Mouse (Mus musculus): Measurements from ENCODE around the gene Ehd4. TPM values are rescaled to one million over a fixed set of nuclear protein-coding genes. Genes with fewer than 3 reads are reported as not detected.

Ehd4 gene
- polyA plus RNA-seq, 1 experiment: 6.4 TPM

GRCm38 (mm10) chr2:120093671-120094430 lies 60.6 kb downstream of the Ehd4 start:
- DNase-seq (ENCODE audit: low read depth): peak; percentile 51
- TF ChIP-seq CTCF (IDR thresholded peaks at IDR 0.05; ENCODE audit: borderline replicate concordance, extremely low read depth, insufficient read depth, insufficient read length) (peak; percentile 64; the same call in 1 of the 2 replicates), POLR2A (IDR thresholded peaks at IDR 0.05; ENCODE audit: borderline replicate concordance, extremely low read depth, insufficient read depth, insufficient read length, poor library complexity, severe bottlenecking) (no peak)

- TF ChIP-seq CTCF (IDR thresholded peaks at IDR 0.05; ENCODE audit: borderline replicate concordance, extremely low read depth, insufficient read depth, insufficient read length): no peak
- no peak for TF ChIP-seq POLR2A (IDR thresholded peaks at IDR 0.05; ENCODE audit: borderline replicate concordance, extremely low read depth, insufficient read depth, insufficient read length, poor library complexity, severe bottlenecking)
- no peak for DNase-seq (ENCODE audit: low read depth)
Observed at GRCm38 (mm10) chr2:120090979-120091378, 63.4 kb downstream of the Ehd4 start.

- no peak for TF ChIP-seq POLR2A (IDR thresholded peaks at IDR 0.05; ENCODE audit: borderline replicate concordance, extremely low read depth, insufficient read depth, insufficient read length, poor library complexity, severe bottlenecking)
- TF ChIP-seq CTCF (IDR thresholded peaks at IDR 0.05; ENCODE audit: borderline replicate concordance, extremely low read depth, insufficient read depth, insufficient read length): no peak
- no peak for DNase-seq (ENCODE audit: low read depth)
Observed at GRCm38 (mm10) chr2:120087897-120088296, 66.5 kb downstream of the Ehd4 start.

GRCm38 (mm10) chr2:120087391-120087790 lies 67.0 kb downstream of the Ehd4 start:
- no peak for TF ChIP-seq POLR2A (IDR thresholded peaks at IDR 0.05; ENCODE audit: borderline replicate concordance, extremely low read depth, insufficient read depth, insufficient read length, poor library complexity, severe bottlenecking)
- TF ChIP-seq CTCF (IDR thresholded peaks at IDR 0.05; ENCODE audit: borderline replicate concordance, extremely low read depth, insufficient read depth, insufficient read length): no peak

GRCm38 (mm10) chr2:120086038-120086437 lies 68.4 kb downstream of the Ehd4 start:
- TF ChIP-seq CTCF (IDR thresholded peaks at IDR 0.05; ENCODE audit: borderline replicate concordance, extremely low read depth, insufficient read depth, insufficient read length): no peak
- no peak for TF ChIP-seq POLR2A (IDR thresholded peaks at IDR 0.05; ENCODE audit: borderline replicate concordance, extremely low read depth, insufficient read depth, insufficient read length, poor library complexity, severe bottlenecking)
- DNase-seq (ENCODE audit: low read depth): no peak

More at GRCm38 (mm10) chr2:120087391-120087790, 67.0 kb downstream of the Ehd4 start:
- DNase-seq (ENCODE audit: low read depth): no peak

- TF ChIP-seq CTCF (IDR thresholded peaks at IDR 0.05; ENCODE audit: borderline replicate concordance, extremely low read depth, insufficient read depth, insufficient read length): peak; percentile 39; the same call in 1 of the 2 replicates
- no peak for TF ChIP-seq POLR2A (IDR thresholded peaks at IDR 0.05; ENCODE audit: borderline replicate concordance, extremely low read depth, insufficient read depth, insufficient read length, poor library complexity, severe bottlenecking)
- no peak for DNase-seq (ENCODE audit: low read depth)
Observed at GRCm38 (mm10) chr2:120084593-120085361, 69.6 kb downstream of the Ehd4 start.

GRCm38 (mm10) chr2:120082416-120082815 lies 72.0 kb downstream of the Ehd4 start:
- TF ChIP-seq POLR2A (IDR thresholded peaks at IDR 0.05; ENCODE audit: borderline replicate concordance, extremely low read depth, insufficient read depth, insufficient read length, poor library complexity, severe bottlenecking) (no peak), CTCF (IDR thresholded peaks at IDR 0.05; ENCODE audit: borderline replicate concordance, extremely low read depth, insufficient read depth, insufficient read length) (no peak)
- no peak for DNase-seq (ENCODE audit: low read depth)

GRCm38 (mm10) chr2:120076076-120076705 lies 78.2 kb downstream of the Ehd4 start:
- TF ChIP-seq CTCF (IDR thresholded peaks at IDR 0.05; ENCODE audit: borderline replicate concordance, extremely low read depth, insufficient read depth, insufficient read length) (peak; percentile 55), POLR2A (IDR thresholded peaks at IDR 0.05; ENCODE audit: borderline replicate concordance, extremely low read depth, insufficient read depth, insufficient read length, poor library complexity, severe bottlenecking) (no peak)

GRCm38 (mm10) chr2:120074096-120074495 lies 80.3 kb downstream of the Ehd4 start:
- no peak for TF ChIP-seq CTCF (IDR thresholded peaks at IDR 0.05; ENCODE audit: borderline replicate concordance, extremely low read depth, insufficient read depth, insufficient read length)
- TF ChIP-seq POLR2A (IDR thresholded peaks at IDR 0.05; ENCODE audit: borderline replicate concordance, extremely low read depth, insufficient read depth, insufficient read length, poor library complexity, severe bottlenecking): no peak
- DNase-seq (ENCODE audit: low read depth): no peak

More at GRCm38 (mm10) chr2:120076076-120076705, 78.2 kb downstream of the Ehd4 start:
- DNase-seq (ENCODE audit: low read depth): peak; percentile 65

- TF ChIP-seq CTCF (IDR thresholded peaks at IDR 0.05; ENCODE audit: borderline replicate concordance, extremely low read depth, insufficient read depth, insufficient read length): no peak
- TF ChIP-seq POLR2A (IDR thresholded peaks at IDR 0.05; ENCODE audit: borderline replicate concordance, extremely low read depth, insufficient read depth, insufficient read length, poor library complexity, severe bottlenecking): no peak
- DNase-seq (ENCODE audit: low read depth): peak; percentile 25
Observed at GRCm38 (mm10) chr2:120069466-120069990, 84.9 kb downstream of the Ehd4 start.
